Mouse (Mus musculus): ENCODE data around the gene Gars. TPM values are rescaled to one million over a fixed set of nuclear protein-coding genes. Genes with fewer than 3 reads are reported as not detected.
A peak's percentile ranks its signal among the peaks of the same experiment; 100 is the strongest.

The Gars gene
- total RNA-seq (2015; ENCODE audit: low replicate concordance) (15.9 and 23.6 TPM in 2 replicates), total RNA-seq (2017; ENCODE audit: low replicate concordance) (41.8 and 49.3 TPM in 2 replicates)

- peak; percentile 87 for ATAC-seq (replicated peaks; ENCODE audit: low FRiP score, poor library complexity, severe bottlenecking)
These were observed at the start of gene Gars for GRCm38 (mm10) chr6:55037799-55038670. Gene Gars, plus strand, starts transcription at chr6:55038007.

DNA sequence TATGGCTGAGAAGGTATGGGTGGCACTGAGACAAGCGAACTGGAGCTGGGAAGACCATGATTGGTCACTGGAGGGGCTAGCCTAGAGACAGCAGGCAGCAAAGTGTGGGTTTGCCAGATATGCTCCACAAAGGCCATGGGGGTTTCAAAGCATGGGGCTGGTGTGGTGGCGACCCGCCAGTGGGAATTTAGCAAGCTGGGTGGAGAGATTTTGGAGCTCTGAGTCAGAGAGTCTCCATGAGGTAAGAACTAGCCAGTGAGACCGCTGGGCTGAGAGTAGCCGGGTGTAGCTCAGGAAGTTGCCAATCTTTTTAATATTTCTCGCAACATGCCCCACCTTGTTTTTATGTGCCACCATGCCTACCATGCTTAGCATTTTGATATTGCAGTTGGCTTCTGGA lies 49.7 kb upstream of the Gars start:
- ATAC-seq (replicated peaks; ENCODE audit: low FRiP score, poor library complexity, severe bottlenecking), result no peak

GRCm38 (mm10) chr6:54991189-54991588 lies 46.6 kb upstream of the Gars start:
- no peak for ATAC-seq (replicated peaks; ENCODE audit: low FRiP score, poor library complexity, severe bottlenecking)

DNA sequence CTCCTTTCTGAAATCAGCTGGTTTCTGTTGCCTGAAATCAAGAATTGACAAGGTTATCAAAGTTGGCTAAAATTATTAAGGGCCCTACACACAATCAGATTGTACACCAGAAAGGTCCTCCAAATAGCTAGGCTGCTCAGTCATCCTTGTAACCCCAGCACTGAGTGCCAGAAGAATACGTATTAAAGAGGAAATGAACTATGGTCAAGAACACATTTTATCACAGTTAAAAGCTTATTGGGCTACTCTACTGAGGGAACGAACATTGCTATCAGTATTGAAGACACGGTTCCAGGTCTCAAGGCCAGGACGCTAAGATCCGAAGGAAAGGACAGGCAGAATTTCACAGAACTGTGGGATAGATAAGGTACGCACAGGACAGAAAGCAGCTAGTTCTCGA lies 45.7 kb upstream of the Gars start:
- ATAC-seq (replicated peaks; ENCODE audit: low FRiP score, poor library complexity, severe bottlenecking), result no peak

DNA sequence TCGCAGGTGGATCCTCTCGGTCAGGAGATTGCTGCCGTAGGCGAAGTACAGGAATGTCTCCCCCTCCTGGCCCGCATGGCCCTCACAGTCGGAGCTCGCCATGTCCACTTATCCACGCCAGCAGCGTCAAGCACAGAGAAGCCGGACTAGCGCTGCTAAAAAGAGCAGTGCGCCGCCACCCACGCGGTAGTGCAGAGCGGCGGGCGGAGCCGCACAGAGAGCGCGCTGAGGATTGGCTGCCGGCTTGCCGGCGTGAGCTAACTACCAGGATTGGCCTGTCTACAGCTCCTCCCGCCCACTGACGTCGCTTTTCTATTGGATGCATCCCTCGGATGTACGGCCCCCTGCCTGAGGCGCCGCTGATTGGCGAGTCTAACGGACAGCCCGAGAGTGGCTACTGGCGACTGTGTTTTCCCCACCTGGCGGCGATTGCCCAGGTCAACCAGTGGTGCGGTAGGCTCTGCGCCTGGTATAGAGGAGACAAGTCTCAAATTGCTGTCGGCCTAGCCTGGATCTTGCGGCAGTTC lies 45.0 kb upstream of the Gars start, which contains the start of gene Ggct:
Ggct (minus strand) TSS at position 217 of the 527 bp plus-strand sequence.
- ATAC-seq (replicated peaks; ENCODE audit: low FRiP score, poor library complexity, severe bottlenecking), result peak; percentile 100

DNA sequence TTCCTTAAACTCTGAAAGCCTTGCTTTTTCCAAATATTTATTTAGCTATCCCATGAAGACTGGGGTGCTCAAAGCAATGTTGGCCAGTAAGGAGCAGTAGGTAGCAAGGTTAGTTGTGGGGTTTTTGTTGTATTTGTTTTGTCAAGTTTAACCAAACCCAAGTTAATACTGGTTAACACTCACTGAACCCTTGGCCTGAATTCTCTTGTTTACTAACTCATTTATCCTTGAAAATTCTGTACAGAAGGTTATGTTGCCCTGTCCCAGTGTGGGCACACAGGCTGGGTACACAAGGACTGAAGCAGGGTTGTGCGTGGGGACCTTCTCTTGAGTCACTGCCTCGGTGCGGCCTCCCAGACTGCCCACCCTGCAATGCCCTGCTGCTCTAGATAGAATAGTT lies 41.4 kb upstream of the Gars start:
- ATAC-seq (replicated peaks; ENCODE audit: low FRiP score, poor library complexity, severe bottlenecking), result no peak

- ATAC-seq (replicated peaks; ENCODE audit: low FRiP score, poor library complexity, severe bottlenecking), result no peak
These were observed 40.1 kb upstream of the Gars start for GRCm38 (mm10) chr6:54997726-54998125.

GRCm38 (mm10) chr6:55001320-55001719 lies 36.5 kb upstream of the Gars start:
- no peak for ATAC-seq (replicated peaks; ENCODE audit: low FRiP score, poor library complexity, severe bottlenecking)

DNA sequence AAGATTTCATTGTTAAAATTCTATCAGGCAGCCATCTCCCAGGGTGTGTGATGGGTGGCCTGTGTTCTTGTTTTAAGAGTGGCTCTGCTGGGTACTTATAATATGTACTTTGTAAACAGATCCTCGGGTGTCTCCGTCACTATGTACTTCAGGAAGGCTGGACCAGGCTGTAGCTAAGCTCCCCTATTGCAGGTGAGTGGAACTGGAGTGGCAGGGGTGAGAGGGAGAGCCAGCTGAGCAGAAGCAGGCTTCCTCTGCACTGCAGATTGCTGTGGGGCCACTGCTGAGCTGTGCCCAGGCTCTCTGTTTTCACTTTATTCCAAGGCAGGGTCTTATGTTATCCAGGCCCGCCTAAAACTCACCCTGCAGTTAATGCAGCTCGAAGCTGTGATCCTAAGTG lies 35.4 kb upstream of the Gars start:
- no peak for ATAC-seq (replicated peaks; ENCODE audit: low FRiP score, poor library complexity, severe bottlenecking)

DNA sequence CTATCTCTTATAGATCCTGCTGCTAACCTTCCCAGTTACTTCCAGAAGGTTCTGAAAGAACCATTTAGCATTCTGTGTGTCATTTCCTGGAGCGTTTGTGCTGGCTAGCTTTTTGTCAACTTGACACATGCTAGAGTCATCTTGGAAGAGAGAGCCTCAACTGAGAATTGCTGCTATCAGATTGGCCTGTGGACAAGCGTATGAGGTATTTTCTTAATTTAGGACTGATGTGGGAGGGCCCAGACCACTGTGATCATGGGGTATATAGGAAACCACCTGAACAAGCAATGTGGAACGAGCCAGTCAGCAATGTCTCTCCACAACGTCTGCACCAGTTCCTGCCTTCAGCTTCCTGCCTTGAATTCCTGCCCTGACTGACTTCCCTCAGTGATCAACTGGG lies 34.2 kb upstream of the Gars start:
- ATAC-seq (replicated peaks; ENCODE audit: low FRiP score, poor library complexity, severe bottlenecking), result no peak

DNA sequence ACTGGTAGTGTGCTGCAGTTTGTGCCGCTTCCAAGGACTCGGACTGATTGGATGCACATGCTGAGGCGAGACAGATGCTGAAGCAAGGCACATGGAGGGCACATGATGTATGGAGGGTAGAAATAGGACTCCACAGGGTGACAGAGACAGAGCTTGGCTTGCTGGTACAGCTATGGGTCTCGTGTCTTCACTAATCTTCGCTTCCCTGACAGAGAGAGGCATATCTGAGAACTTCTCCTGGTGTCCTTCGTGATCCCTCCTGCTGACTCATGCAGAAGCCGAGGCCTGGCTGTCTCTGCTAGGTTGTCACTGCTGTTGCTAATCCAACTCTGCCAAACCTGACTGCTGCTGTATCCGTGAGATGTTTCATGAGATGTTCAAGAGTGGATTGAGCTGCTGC lies 29.4 kb upstream of the Gars start:
- ATAC-seq (replicated peaks; ENCODE audit: low FRiP score, poor library complexity, severe bottlenecking), result no peak

DNA sequence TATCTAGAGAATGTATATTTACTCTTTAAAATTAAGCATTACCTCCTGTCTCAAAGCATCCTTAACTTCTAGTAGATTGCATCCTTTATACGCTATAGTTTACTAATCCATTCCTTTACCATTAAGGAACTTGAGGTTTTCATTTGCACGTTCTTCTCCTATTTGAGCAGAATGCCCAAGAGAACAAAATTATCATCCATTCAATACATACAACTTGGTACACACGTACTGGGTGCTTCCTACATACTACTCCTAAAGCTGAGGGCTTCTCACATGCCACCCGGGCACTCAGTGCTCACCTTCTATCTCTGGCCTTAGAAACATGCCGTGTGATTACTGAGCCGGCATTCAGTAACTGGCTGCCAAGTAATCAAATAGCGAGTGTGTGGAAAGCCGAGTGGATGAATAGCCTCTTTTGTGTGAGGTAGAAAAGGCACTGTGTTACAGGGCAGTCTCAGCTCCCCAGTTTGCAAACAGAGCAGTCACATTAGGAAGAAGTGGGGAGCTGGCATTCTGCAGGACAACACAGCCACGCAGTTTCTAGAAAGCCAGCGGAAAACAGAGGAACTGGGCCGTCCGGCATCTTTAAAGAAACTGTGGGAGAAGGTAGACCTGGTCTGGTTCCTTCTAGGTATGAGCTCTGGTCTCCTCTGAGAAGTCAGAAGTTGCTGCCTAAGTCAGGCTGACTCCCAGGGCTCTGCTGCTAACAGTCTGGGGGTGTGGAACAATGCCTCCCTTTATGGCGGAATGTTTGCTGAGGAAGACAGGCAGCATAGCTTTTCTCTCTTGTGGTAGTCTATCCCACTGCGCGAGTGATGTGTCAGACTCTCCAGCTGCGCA lies 28.2 kb upstream of the Gars start:
- no peak for ATAC-seq (replicated peaks; ENCODE audit: low FRiP score, poor library complexity, severe bottlenecking)

- no peak for ATAC-seq (replicated peaks; ENCODE audit: low FRiP score, poor library complexity, severe bottlenecking)
These were observed 27.3 kb upstream of the Gars start for GRCm38 (mm10) chr6:55010330-55011091.

DNA sequence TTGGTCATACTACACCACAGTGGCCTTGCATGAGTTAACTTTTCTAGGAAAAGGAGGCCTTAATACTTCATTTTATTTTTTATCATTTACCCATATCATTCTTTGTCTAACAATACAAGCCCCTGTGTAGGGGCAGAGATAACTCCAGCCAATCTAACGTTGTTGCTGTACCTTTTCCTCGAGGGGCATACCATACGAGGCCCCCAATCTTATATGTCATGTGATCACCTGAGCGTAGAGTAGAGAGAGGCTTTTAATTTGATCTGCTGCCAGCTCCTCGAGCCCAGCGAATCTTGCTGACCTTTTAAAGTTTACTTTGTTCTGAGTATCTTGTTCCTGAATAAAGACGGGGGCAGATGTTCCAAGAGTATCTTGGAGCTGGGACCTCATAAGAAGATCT lies 25.3 kb upstream of the Gars start:
- ATAC-seq (replicated peaks; ENCODE audit: low FRiP score, poor library complexity, severe bottlenecking), result no peak

GRCm38 (mm10) chr6:55014184-55014583 lies 23.6 kb upstream of the Gars start:
- no peak for ATAC-seq (replicated peaks; ENCODE audit: low FRiP score, poor library complexity, severe bottlenecking)

- ATAC-seq (replicated peaks; ENCODE audit: low FRiP score, poor library complexity, severe bottlenecking), result no peak
These were observed 21.6 kb upstream of the Gars start for GRCm38 (mm10) chr6:55016236-55016635.

DNA sequence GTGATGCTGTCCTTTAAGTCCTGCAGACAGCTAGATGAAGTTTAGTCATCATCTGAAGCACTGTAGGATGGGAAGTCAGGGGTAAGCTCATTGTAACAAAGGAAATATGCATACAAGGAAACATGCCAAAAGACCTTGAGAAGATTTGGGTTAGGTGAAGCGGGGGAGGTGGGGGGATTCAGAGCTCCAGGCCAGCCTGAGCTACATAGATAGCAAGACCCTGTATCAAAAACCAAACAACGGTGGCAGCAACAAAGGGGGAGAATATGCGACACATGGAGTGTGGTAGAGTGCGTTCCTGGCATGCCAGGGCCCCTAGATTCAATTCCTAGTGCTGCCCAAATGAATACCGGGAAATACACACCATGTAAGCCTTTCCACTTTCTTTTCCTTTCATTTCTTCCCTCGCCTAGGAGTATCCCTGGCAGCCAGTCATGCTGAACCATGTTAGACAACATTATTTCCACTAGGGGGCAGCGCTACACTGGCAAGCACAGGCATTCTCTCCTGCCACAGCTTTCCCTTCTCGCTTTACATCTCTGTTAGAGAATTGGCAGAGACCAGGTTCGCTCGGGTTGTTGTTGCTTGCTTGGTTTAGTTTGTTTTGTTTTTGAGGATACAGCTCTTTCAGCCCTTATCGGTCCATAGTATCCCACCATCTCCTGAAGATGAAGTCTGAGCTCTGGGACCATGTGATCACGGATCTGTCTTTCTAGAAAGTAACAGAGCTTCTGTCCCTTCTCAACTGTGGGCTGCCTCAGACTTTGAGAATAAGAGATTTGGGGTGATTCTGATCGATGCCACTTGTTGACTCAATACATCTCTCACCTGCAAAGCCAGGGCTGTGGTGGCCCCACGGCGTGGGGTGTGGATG lies 20.9 kb upstream of the Gars start:
- peak; percentile 83 for ATAC-seq (replicated peaks; ENCODE audit: low FRiP score, poor library complexity, severe bottlenecking)

GRCm38 (mm10) chr6:55018417-55018816 lies 19.4 kb upstream of the Gars start:
- no peak for ATAC-seq (replicated peaks; ENCODE audit: low FRiP score, poor library complexity, severe bottlenecking)

DNA sequence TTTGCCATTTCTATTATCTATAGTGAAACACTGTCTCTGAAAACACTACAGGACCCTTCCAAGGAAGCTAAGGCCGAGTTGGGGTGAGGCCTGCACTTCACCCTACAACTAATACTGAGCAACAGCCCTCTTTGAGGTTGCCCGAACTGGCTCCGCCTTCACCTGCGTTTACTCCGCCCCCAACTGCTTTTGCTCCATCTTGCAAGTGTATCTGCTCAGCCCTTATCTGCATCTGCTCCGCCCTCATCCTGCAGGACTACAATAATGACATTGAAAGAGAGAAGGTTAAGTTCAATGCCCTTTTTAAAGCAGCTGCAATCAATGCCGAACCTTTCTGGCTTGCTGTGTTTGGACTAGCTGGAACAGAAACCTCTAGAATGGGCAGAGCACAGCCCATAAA lies 16.0 kb upstream of the Gars start:
- ATAC-seq (replicated peaks; ENCODE audit: low FRiP score, poor library complexity, severe bottlenecking), result no peak
